Mouse (Mus musculus): Measurements from ENCODE around the gene Rab6b. TPM values are rescaled to one million over a fixed set of nuclear protein-coding genes. Genes with fewer than 3 reads are reported as not detected.
A peak's percentile ranks its signal among the peaks of the same experiment; 100 is the strongest.

Rab6b gene
- polyA plus RNA-seq, 1 experiment from 2014 or later: 4.3 TPM

GRCm38 (mm10) chr9:103233006-103233395, 121.4 kb downstream of the Rab6b start:
- Histone ChIP-seq H3K27ac (ENCODE audit: low read depth, low read length) (no peak overlapping the region), H3K9me3 (ENCODE audit: control insufficient read depth) (no peaks in the 10 kb centered on the region), H3K36me3 (ENCODE audit: control insufficient read depth, insufficient read depth) (no peaks in the 10 kb centered on the region), H3K4me3 (ENCODE audit: low read depth, low read length) (no peak overlapping the region), H3K27me3 (replicated peaks; ENCODE audit: control insufficient read depth, insufficient read depth, low read length) (no peaks in the 10 kb centered on the region), H3K4me2 (replicated peaks; ENCODE audit: low read depth) (no peak overlapping the region), H3K9ac (ENCODE audit: low read depth, low read length) (0 out of 2 replicates have a peak overlapping the region, but pooled peaks have one; percentile 3), H3K4me1 (replicated peaks; ENCODE audit: control insufficient read depth, insufficient read depth, low read length) (peaks cover 6% of the 10 kb centered on the region; the same call in 1 of the 2 replicates)
- no peak for TF ChIP-seq CTCF (IDR thresholded peaks at IDR 0.05; ENCODE audit: low read depth)
- ATAC-seq: no peak
- 60% methylated on average over 7 of the region's 7 CpGs for WGBS

DNA sequence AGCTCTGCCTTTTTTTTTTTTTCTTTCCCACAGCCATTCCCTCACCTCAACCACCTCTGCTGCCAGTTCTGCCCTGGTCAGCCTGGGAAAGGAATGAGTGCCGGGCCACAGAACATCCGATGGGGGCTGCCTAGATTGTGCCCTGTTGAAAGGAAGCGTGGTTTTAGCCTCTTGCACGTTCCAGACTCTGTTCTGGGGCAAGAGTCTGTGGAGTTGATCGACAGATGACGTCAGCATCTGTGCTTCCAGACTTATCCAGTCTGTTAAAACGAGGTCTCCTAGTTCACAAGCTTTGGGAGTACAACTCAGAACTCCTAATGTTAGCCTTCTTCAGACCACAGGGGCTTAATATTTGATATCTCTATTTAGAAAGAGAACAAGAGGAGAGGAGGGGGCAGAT, 122.5 kb downstream of the Rab6b start:
- Histone ChIP-seq H3K27ac (ENCODE audit: low read depth, low read length) (no peak overlapping the region), H3K4me3 (ENCODE audit: low read depth, low read length) (no peak overlapping the region), H3K9ac (ENCODE audit: low read depth, low read length) (no peak overlapping the region), H3K9me3 (ENCODE audit: control insufficient read depth) (no peaks in the 10 kb centered on the region), H3K4me2 (replicated peaks; ENCODE audit: low read depth) (no peak overlapping the region), H3K27me3 (replicated peaks; ENCODE audit: control insufficient read depth, insufficient read depth, low read length) (no peaks in the 10 kb centered on the region), H3K4me1 (replicated peaks; ENCODE audit: control insufficient read depth, insufficient read depth, low read length) (peaks cover 6% of the 10 kb centered on the region; the same call in 1 of the 2 replicates), H3K36me3 (ENCODE audit: control insufficient read depth, insufficient read depth) (no peaks in the 10 kb centered on the region)
- TF ChIP-seq CTCF (IDR thresholded peaks at IDR 0.05; ENCODE audit: low read depth): no peak
- 66% methylated on average over 7 of the region's 7 CpGs for WGBS
- ATAC-seq: no peak

- peak; percentile 20; the same call in 1 of the 2 replicates for ATAC-seq
- peaks cover 6% of the 10 kb centered on the region; the same call in 1 of the 2 replicates for H3K4me1 ChIP-seq (replicated peaks; ENCODE audit: control insufficient read depth, insufficient read depth, low read length)
- TF ChIP-seq CTCF (IDR thresholded peaks at IDR 0.05; ENCODE audit: low read depth): no peak
- no peak overlapping the region for H3K27ac ChIP-seq (ENCODE audit: low read depth, low read length)
- 37% methylated on average over 7 of the region's 7 CpGs for WGBS
- no peaks in the 10 kb centered on the region for H3K27me3 ChIP-seq (replicated peaks; ENCODE audit: control insufficient read depth, insufficient read depth, low read length)
- H3K4me3 ChIP-seq (ENCODE audit: low read depth, low read length): no peak overlapping the region
- H3K9ac ChIP-seq (ENCODE audit: low read depth, low read length): no peak overlapping the region
- H3K36me3 ChIP-seq (ENCODE audit: control insufficient read depth, insufficient read depth): no peaks in the 10 kb centered on the region
- no peak overlapping the region for H3K4me2 ChIP-seq (replicated peaks; ENCODE audit: low read depth)
- H3K9me3 ChIP-seq (ENCODE audit: control insufficient read depth): no peaks in the 10 kb centered on the region
These were observed 123.1 kb downstream of the Rab6b start for GRCm38 (mm10) chr9:103234565-103235165.

Other genes starting within 250 kb of the Rab6b start
- 41.2 and 45.9 TPM in 2 replicates for gene Slco2a1, start 123.1 kb upstream of the Rab6b start, polyA plus RNA-seq (2015; fragmentation: Nextera tagmentation; extraction: Ambion mirVana)
- 20.7 and 21.4 TPM in 2 replicates for gene Srprb, start 90.3 kb downstream of the Rab6b start, polyA plus RNA-seq (2015; fragmentation: Nextera tagmentation; extraction: Ambion mirVana)
- gene Gm20425, start 118.5 kb downstream of the Rab6b start, polyA plus RNA-seq (2015; fragmentation: Nextera tagmentation; extraction: Ambion mirVana): 8.9 and 10.0 TPM in 2 replicates
- 237 and 245 TPM in 2 replicates for gene Trf, start 118.7 kb downstream of the Rab6b start, polyA plus RNA-seq (2015; fragmentation: Nextera tagmentation; extraction: Ambion mirVana)
- 2.4 and 3.8 TPM in 2 replicates for gene 1300017J02Rik, start 193.3 kb downstream of the Rab6b start, polyA plus RNA-seq (2015; fragmentation: Nextera tagmentation; extraction: Ambion mirVana)
- gene Topbp1, start 193.4 kb downstream of the Rab6b start, polyA plus RNA-seq (2015; fragmentation: Nextera tagmentation; extraction: Ambion mirVana): 15.2 and 17.1 TPM in 2 replicates

All from intestine, postnatal 0 days (tissue).